Mouse (Mus musculus) liver, embryonic 14.5 days (tissue): ENCODE results near the gene Dtx2.

Source experiments
- CTCF ChIP-seq: IDR thresholded peaks from 2 replicates; pipeline ENCODE4 v1.5.1; 2016; ENCODE audit warnings: antibody characterized with exemption, low read depth, control low read depth
- EP300 ChIP-seq: IDR thresholded peaks from 2 replicates; pipeline ENCODE4 v1.6.1; 2016; ENCODE audit warnings: antibody characterized with exemption, low read depth

GRCm38 (mm10) chr5:135979904-135980303, 14.7 kb upstream of the Dtx2 start, which contains the start of gene Zp3:
- TF ChIP-seq CTCF (no peak), EP300 (no peak)
